Comparison of ENCODE assay signal across 18 mouse cellular contexts in genomic region chr2:142884456-142884855, GRCm38 (mm10).
"Had no signal": no experiment of that assay in that cellular context is flagged by ENCODE, and none has a peak within 500 bp of the region (broad histone marks: within the 10 kb centered on the region; RNA-seq: fewer than 3 reads in every experiment).

No protein-coding gene starts in this region.

- H3K4me3 ChIP-seq: midbrain, embryonic 10.5 days; midbrain, embryonic 13.5 days; myocyte; neural tube, embryonic 13.5 days; neural tube, embryonic 15.5 days had no signal

- DNase-seq: lung, adult 18-20 months; lung, embryonic 14.5 days; lung, postnatal 10 days; lung, postnatal 4 days; retina, postnatal 1 day; right cerebral cortex, adult 18-20 months; right cerebral cortex, postnatal 25 days; right cerebral cortex, postnatal 4 days; spleen, adult 18-20 months; thymus, adult 18-20 months; thymus, postnatal 14 days; thymus, postnatal 36 days had no signal

- H3K27me3 ChIP-seq: midbrain, embryonic 13.5 days; neural tube, embryonic 13.5 days; neural tube, embryonic 15.5 days had no signal

- H3K9me3 ChIP-seq: midbrain, embryonic 10.5 days; midbrain, embryonic 13.5 days; neural tube, embryonic 13.5 days; neural tube, embryonic 15.5 days had no signal

- H3K4me2 ChIP-seq: lung, embryonic 14.5 days; midbrain, embryonic 13.5 days; neural tube, embryonic 13.5 days; neural tube, embryonic 15.5 days had no signal

- H3K9ac ChIP-seq: lung, embryonic 14.5 days; midbrain, embryonic 13.5 days; neural tube, embryonic 13.5 days; neural tube, embryonic 15.5 days had no signal

- H3K4me1 ChIP-seq: midbrain, embryonic 13.5 days; neural tube, embryonic 13.5 days; neural tube, embryonic 15.5 days had no signal

- ATAC-seq: midbrain, embryonic 13.5 days; midbrain, embryonic 16.5 days had no signal

- H3K27ac ChIP-seq: midbrain, embryonic 10.5 days; midbrain, embryonic 13.5 days; neural tube, embryonic 13.5 days; neural tube, embryonic 15.5 days had no signal

- H3K36me3 ChIP-seq: midbrain, embryonic 10.5 days; midbrain, embryonic 13.5 days; neural tube, embryonic 13.5 days; neural tube, embryonic 15.5 days had no signal
